Mouse (Mus musculus) lung, postnatal 14 days (tissue): ENCODE results near the gene Lactbl1.

Experiments used
- DNase-seq: peaks from one replicate; pipeline ENCODE4 v3.0.0; 2021

Gene Lactbl1

GRCm38 (mm10) chr4:136622388-136622787, at the start of gene Lactbl1:
TSS of gene Lactbl1 (plus strand) at chr4:136622621.
- DNase-seq: no peak

DNA sequence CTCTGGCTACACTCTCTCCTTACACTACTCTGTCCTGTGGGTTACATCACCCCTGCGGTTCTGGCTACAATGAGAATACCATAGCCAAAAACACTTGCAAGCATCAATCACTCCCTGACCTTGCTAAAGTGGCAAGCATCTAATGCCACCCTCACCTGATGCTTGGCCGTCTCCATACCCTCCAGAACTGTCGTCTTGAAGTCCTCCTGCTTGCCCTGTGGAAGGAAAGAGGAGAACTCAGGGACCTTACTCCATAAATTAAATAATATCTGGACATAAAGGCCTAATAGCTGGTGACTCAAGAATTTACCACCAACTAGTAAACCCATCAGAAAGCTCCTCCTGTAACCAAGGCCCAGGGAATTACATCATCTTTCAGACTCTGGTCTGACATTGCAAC, 40.5 kb upstream of the Lactbl1 start:
- DNase-seq: no peak

- DNase-seq: no peak
Measured at GRCm38 (mm10) chr4:136587221-136587827, 35.1 kb upstream of the Lactbl1 start.

DNA sequence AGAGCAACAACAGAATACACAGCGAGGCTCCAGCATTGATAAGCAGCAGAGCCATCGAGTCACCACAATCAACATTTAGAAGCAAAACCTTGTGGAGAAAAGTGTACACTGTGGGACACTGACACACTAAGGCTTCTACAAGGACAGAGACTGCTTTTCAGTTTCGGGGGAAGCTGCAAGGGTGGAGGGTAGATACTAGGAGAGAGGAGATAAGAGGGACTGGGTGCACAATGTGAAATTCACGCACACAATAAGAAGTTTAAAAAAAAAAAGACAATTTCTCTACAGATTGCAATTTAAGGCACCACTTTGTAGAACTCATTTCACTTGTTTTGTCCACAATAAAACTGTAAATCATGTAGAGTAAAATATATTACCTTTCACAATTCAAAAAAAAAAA, 34.4 kb upstream of the Lactbl1 start:
- no peak for DNase-seq

DNA sequence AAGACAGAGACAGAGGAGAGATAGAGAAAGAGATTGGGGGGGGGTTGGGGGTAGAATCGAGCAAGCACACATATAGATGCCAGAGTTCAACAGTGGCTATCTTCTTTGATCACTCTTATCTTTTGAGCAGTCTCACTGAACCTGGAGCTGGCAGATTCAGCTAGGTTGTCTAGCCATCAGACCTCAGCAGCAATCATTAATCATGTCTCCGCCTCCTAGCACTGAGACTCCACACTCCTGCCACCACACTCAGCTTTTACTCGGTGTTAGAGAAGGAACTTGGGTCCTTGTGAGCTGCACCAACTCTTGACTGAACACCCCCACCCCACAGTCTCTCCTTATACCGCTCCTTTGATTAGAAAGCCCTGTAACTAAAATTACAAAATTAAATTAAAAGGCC, 30.3 kb upstream of the Lactbl1 start:
- DNase-seq: no peak

GRCm38 (mm10) chr4:136594006-136594405, 28.4 kb upstream of the Lactbl1 start:
- no peak for DNase-seq

DNA sequence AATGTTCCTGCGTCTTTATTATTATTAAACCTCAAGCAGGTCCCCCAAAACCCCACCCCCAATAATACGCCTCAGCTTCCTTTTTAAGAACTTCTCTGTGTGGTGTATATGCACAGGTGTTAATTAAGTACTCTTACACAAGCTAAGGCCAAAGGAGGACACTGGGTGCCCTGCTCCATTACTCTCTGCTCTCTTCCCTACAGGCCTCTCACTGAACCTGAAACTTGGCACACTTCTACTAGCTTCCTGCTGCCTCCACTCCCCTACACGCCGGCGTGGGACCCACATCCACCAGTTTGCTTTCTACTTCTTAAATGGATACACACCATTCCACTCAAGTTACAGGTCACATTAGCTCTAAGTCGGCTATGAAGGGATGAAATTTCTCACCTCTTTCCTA, 27.2 kb upstream of the Lactbl1 start:
- no peak for DNase-seq

DNA sequence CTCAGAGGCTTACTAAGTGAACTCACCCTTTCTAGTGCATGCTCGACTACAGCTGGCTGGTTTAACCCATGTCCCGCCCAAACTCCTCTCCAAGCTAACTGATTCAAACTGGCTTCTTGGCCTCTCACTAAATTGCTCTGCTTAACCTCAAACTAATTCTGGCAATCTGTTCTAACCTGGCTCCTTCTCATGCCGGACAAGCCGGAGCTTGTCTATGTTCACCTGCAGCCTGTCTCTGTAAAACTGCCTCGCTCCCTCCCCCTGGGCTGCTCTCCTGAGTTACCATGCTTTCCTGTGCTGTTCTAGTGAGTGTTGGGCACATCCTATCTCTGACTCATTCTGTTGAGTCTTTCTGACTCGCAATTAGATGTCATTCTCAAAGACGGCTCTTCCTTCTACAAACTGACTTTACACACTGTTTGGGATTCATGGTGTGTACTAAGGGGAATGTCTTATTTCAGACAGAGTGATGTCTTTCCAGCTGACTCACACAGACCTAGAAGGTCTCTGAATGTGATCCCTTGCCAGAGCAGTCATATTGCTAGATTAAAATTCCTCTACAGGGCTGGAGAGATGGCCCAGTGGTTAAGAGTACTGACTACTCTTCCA, 24.0 kb upstream of the Lactbl1 start:
- no peak for DNase-seq

- no peak for DNase-seq
Measured at GRCm38 (mm10) chr4:136599869-136600268, 22.6 kb upstream of the Lactbl1 start.

DNA sequence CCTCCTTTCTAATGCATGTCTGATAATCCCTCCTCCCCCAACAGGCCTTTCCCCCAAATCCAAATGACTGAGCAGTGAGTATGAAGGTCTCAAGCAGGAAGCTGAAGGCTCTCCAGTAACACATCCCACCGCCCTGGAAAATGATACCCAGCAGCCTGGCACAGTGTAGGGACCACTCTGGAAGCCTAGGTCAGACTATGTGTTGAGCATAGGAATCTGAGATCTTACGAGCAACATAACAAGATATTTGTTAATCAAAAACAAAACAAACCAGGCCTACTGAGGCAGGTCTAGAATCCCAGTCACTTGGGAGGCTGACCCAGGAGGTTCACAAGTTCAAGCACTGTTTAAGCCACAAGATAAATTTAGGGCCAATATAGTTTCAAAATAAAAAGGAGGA, 21.9 kb upstream of the Lactbl1 start:
- DNase-seq: no peak

DNA sequence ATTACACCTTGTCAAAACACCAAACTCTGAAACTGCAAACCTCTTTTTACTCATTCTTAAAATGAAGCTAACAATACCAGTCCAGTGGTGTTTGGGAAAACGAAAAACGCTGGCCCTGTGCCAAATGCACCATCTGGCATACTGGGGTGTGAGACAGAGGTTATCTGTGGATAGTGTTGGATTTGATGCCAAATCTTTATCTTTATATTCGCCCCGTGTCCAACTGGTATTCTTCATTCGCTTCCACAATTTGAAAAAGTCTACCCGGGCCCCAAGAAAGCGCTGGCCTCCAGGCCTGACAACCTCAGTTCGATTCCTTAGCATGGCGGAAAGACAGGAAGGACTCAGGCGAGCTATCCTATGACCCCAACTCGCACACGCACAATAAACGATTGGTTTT, 20.9 kb upstream of the Lactbl1 start:
- peak; percentile 58 for DNase-seq

DNA sequence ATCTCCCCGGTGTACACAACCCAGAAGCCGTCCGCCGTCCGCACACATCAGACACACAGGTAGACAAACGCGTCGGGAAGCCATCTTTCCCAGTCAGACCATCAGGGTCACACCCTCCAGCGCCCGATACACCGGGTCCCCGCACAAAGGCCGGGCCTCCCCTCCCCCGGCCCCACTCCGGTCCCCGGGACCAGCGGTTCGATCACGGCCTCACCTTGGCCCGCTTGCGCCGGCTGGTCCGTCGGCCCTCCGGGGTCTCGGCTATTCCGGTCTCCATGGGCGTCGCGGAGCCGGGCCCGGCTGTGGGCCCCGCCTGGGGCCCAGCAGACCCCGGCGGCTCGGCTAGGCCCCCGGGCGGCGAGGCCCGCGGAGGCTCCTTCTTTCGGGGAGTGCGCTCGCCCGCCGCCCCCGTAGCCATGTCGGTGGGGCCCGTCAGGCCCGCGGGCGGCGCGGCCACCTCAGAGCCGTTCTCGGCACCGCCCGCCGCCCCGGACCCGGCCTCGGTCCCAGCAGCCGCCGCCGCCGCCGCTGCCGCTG, 20.3 kb upstream of the Lactbl1 start:
- peak; percentile 28 for DNase-seq

- DNase-seq: peak; percentile 98
Measured at GRCm38 (mm10) chr4:136602568-136602967, 19.9 kb upstream of the Lactbl1 start, which contains the start of gene Kdm1a. TSS of gene Kdm1a (minus strand) at chr4:136602723.

DNA sequence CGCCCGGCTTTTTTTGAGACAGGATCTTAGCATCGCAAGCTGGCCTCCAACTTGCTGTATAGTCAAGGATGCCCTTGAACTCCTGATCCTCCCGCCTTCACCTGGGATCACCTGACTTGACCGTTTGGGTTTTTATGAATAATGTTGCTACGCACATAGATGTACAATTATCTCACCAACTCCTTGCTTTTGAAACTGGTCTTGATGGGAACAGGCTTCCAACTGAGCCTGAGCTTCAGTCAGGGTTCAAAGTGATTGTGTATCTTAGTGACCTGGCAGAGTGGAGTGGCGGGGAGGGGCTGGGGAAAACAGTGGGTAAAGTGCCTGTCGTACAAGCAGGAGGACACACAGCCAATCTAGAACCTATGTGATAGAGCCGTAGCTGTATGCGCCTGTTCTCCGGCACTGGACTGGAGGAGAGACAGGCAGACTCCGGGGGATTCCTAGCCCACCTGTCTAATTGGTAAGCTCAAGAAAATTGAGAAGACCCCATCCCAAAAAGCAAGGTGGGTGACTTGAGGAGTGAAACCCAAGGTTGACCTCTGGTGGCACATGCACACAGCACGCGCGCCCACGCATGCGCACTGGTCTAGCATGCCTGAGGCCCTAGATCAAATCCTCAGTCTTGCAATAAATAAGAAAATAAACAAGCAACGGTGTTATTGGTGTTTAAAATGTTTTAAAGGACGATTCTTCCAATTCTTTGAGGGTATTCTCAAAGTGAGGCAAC, 16.5 kb upstream of the Lactbl1 start:
- DNase-seq: no peak

DNA sequence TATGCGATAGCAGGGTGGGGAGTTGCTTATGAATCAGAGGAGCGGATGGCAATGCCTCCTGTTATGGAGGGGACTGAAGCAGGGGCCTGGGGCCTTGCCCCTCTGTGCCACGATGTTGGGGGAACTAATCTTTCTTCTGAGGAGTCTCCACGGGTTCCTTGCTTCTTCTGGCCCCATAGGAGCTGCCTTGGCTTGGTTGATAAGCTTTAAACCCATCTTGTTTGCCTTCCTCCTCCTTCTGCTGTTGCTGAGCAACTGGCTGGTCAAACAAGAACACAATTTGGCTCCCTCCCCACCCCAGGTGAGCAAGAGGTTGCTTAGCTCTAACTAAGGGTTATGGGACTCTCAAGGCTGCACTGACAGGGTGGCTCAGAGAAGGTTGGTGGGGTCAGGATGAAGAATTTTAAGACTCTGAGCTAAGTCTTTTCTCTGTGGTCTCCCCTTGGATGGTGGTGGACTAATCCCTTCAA, 12.0 kb upstream of the Lactbl1 start, which contains the start of gene Tex46:
TSS of gene Tex46 (plus strand) at position 51 of the 470 bp plus-strand sequence.
- DNase-seq: no peak

- DNase-seq: no peak
Measured at GRCm38 (mm10) chr4:136613657-136614056, 8.8 kb upstream of the Lactbl1 start.

DNA sequence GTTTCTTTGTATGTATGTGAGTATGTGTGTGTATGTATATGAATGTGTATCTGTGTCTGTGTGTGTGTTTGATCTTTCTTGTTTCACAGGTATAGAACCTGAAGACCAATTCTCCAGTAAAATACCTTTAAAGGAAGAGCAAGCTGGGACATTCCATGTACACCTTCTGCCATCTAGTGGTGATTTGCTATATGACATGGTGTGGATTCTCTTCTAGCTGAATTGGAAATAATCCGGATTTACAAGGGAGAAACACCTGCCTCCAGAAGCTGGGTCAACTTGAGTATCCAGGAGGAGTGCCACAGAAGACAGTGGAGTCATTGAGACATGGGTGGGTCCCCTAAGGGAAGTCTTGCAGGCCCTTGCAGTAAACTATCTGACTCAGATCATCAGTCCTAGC, 1.1 kb upstream of the Lactbl1 start:
- DNase-seq: peak; percentile 64

GRCm38 (mm10) chr4:136621956-136622355, 465 bp upstream of the Lactbl1 start:
- DNase-seq: no peak

GRCm38 (mm10) chr4:136626590-136626989, 4.2 kb downstream of the Lactbl1 start:
- no peak for DNase-seq

DNA sequence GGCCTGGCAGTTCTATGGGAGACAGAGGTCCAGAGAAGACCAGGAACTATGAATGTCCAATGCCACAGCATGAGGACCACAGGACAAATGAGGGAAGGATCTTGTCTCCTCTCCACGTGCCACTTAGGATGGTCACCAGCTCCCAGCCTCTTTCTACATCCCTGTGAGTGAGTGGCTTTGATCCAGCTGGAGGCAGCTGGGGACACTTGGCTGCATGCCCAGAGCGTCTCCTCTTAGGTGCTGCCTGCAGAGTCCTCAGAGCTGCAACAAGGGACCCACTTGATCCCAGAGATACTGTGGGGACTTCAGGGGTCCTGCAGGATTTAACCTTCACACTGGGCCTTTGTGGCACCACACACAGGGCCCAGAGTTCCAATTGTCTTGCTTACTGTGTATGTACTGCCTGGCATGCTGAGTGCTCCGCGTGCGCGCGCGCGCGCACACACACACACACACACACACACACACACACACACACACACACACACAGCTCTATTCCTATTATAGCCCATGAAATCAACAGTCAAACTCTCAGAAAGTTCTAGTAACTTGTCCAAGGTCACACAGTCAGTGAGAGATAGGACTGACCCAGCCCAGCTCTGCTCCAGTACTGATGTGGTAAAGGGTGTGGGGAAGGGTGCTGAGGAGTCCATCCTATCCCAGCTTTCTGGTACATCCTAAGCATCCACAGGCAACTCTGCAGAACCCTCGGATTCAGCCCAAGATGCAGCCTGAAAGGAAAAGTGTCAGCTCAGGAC, 9.0 kb downstream of the Lactbl1 start:
- peak; percentile 40 for DNase-seq

GRCm38 (mm10) chr4:136635995-136636394, 13.6 kb downstream of the Lactbl1 start:
- no peak for DNase-seq

- no peak for DNase-seq
Measured at GRCm38 (mm10) chr4:136636511-136636910, 14.1 kb downstream of the Lactbl1 start.

GRCm38 (mm10) chr4:136636983-136637562, 14.7 kb downstream of the Lactbl1 start:
- no peak for DNase-seq
